Mouse (Mus musculus) lung, postnatal 10 days (tissue): ENCODE results near the gene Ahcyl2.

Experiments
- DNase-seq: peaks from one replicate; pipeline ENCODE4 v3.0.0; 2021

The Ahcyl2 gene

GRCm38 (mm10) chr6:29915836-29916235, 148.0 kb downstream of the Ahcyl2 start:
- no peak for DNase-seq

DNA sequence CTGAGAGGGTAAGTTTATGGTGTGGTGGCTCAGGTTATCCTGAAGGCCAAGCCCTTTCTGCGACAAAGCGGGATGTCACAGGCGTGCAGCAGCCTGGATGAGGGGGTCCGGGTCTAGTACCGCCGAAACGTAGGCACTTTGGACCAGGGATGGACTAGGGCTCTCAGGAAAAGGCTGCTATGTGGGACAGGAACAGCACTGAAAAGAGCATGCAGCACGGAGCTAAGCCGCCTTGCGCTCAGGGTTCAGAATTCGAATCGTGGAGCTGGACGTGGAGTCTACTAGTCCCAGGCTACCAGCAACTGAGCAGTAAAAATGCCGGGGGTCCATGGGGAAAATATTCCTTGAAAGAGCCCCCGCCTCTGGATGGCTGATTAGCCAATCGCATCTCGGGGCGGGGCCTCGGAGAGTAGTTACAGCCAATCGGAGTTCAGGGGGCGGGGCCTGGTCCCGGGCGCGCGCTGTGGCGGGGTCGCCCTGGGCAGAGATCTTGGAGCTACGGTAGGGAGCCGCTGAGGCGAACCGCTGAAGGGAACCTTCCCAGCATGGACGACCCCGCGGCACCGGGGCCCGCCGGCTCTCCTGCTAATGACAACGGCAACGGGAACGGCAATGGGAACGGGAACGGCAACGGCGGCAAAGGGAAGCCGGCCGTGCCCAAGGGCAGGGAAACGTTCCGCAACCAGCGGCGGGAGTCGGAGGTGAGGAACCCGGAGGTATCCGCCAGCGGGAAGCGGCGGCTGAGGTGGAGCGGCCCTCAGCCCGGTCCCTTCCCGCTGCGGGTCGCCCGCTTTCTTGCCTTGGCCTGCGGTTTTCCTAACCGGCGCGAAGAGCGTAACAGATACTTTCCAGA, 148.9 kb downstream of the Ahcyl2 start, which contains the start of gene Strip2:
TSS of gene Strip2 (plus strand) at position 483 of the 853 bp plus-strand sequence.
- DNase-seq = peak; percentile 95

DNA sequence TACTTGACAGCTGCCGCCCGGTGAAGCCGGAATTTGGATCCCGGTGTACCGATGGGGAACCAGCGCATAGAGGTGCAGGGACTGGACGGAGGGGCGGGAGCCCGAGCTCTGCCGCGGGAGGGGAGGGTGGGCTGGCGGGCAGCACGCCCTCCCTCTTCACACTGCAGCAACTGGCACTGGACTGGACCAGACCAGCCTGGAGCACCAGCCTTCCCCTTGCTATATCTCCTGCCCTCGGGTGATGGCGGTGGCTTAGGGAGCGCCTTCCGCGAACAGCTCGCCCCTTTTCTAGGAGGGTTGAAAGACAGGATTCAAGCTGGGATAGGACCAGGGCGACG, 149.5 kb downstream of the Ahcyl2 start:
- peak; percentile 14 for DNase-seq

- DNase-seq = no peak
These were observed 150.1 kb downstream of the Ahcyl2 start for GRCm38 (mm10) chr6:29917947-29918346.

- no peak for DNase-seq
These were observed 155.7 kb downstream of the Ahcyl2 start for GRCm38 (mm10) chr6:29923501-29923900.

DNA sequence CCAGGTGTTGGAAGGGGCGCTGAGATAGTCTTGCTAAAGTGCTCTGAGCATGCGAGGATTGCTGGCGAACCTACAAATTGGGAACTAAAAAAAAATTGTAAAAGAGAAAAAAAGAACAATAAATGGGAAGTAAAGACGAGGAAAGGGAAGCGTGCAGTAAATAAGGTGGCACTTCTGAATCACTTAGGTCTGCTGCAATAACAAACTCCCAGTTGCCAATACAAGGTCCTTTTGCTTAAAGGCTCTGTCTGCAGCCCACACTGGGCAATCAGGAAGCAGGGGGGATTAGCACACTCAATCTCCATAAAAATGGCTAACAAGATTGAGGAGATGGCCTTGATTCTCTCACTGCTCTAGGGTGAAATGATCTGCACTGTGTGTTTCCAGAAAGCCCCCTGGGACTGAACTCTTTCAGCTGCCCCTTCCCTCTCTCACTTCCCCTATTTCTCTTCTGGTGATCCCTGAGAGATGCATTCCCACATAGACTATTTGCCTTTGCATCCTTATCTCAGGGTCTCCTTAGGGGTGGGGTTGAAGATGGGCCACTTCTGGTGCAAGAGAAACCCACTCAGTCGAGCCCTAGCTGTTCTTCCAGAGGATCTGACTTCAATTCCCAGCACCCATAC, 157.9 kb downstream of the Ahcyl2 start:
- no peak for DNase-seq

DNA sequence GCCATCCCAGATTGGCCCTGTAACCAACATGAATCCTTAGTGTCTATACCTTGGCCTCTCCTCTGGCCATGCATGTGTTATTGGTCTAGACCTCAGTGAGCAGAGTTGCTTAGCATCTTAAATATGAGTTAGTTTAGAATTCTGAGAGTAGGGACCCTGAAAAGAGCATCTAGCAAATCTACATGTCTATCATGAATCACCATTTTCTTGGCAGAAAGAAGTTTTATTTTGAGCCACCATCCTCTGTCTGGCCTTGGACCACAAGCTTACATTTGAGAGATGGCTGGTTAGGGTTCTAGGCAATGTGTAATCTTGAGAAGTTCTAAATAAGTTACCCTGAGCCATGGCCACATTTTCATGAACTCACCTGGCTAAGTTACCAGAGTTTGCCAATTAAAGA, 162.3 kb downstream of the Ahcyl2 start:
- no peak for DNase-seq

DNA sequence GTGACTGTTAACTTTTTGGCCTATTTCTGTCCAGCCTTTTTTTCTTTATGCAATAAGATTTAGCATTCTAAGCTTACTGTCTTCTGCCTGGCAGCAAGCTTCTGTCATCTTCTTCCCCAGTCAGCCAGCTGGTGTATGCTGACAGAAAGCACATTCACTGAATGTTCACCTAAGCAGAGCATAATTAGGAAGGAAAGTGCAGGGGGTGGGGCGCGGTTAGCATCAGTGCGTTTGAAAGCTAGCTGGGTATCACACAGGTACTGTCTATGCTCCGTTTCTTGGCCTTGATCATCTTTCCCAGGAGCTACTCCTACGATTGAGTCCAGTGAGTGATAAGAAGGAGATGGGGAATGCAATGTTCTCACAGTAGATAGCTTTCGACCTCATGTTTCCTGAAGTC, 162.9 kb downstream of the Ahcyl2 start:
- DNase-seq = no peak

GRCm38 (mm10) chr6:29931181-29931580, 163.4 kb downstream of the Ahcyl2 start:
- DNase-seq = no peak

- no peak for DNase-seq
These were observed 167.9 kb downstream of the Ahcyl2 start for GRCm38 (mm10) chr6:29935741-29936140.

- DNase-seq = peak; percentile 59
These were observed 172.6 kb downstream of the Ahcyl2 start for GRCm38 (mm10) chr6:29940428-29940827.

DNA sequence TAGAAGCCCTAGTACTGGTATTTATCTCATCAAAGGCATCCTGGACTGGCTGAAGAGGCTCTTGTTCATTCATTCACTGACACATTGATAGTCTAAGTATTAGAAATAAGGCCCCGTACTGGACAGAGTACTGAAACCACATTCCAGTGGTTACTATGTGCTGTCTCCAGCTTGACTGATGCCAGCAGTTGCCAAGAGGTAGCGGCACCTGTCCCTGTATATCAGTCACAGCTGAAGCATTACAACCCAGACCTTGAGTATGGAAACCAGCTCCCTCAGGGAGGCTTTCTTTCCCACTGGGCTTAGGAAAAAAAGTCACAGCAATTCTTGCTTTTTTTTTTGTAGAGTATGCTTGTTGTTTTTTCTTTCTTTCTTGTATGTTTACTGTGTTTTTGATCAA, 173.2 kb downstream of the Ahcyl2 start:
- DNase-seq = no peak

DNA sequence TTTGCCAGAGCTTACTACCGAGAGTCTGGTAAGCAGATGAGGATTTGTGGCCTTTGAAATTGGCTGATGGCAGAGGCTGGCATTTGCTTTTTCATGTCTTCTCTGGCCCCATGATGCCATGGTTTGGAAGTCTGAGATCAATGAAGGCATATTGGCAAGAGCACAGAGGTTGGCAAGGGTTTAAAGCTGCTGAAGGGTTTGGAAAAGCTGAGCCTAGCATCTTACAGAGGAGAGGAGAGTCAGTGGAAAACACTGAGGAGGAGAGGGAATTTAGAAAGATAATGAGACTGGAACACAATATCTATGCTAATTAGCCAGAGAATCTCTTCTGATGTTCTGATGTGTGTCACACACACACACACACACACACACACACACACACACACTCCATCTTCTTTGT, 176.7 kb downstream of the Ahcyl2 start:
- no peak for DNase-seq

- peak; percentile 6 for DNase-seq
These were observed 178.8 kb downstream of the Ahcyl2 start for GRCm38 (mm10) chr6:29946568-29946967.

- no peak for DNase-seq
These were observed 180.0 kb downstream of the Ahcyl2 start for GRCm38 (mm10) chr6:29947823-29948222.

GRCm38 (mm10) chr6:29956749-29957148, 188.9 kb downstream of the Ahcyl2 start:
- DNase-seq = no peak

DNA sequence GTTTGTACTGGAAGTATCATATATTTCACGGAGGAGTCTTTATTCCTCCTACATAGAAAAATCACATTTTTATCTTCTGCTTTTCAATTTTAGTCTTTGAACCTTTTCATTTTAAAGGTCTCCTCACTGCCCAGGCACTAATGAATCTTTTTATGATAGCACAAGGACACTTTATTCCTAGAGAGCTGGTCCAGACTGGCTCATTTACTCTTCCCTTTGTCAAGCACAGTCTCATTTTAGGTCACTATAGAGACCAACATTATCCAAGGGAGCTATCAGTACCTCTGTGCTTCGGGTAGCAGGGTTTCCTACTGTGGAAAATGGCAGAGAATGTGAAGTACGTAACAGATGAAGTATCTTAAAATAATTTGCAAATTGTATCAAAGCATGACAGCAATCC, 190.9 kb downstream of the Ahcyl2 start:
- no peak for DNase-seq

DNA sequence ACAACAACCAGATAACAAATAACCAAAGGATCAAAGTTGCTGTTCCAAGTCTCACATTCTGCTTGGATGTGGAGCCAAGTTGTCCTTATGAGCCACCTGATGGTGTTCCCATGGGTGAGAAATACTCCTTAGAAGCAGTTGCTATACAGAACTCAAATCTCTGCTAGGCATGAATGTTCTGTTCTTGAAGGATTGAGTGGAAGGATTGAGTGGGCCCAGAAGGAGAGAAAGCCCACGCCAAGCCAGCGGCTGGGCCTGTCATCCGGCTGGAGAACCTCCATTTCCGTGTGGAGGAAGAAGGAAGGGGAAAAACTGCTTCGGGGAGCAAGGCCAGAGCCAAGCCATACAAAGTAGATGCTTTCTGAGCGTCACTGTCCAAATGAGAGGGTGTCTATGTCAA, 193.3 kb downstream of the Ahcyl2 start:
- no peak for DNase-seq
